Mouse (Mus musculus) urinary bladder, postnatal 36 days (tissue): Measurements from ENCODE around the gene Atrn.
"Not testable (repeated sequence)": the region's sequence is repeated elsewhere in the genome, so short reads cannot be mapped to it uniquely, and the experiment has no call there.

Experiments
- DNase-seq, 2 experiments: peaks; one replicate each; pipeline ENCODE4 v3.0.0; 2022; ENCODE audit warnings: low spot score in 2 of 2, mixed read lengths in 1 of 2

Gene Atrn

DNA sequence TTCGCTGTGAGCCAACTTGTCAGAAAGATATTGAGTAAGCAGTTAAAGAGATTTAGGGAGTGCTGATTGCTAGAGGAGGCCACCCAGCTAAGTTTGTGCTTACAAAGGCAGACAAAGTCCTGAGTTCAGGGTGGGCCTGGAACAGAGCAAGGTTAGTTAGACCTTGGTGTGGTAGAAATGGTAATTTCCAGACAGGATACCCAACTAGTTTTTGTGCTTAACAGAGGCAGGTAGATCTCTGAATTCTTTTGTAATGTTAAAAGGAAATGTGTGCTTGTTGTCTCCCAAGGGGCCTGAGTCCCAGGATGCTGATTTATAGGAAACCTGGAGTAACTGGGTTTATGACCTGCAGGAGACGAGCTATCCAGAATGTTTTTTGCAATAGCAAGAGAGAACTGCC lies 52.6 kb downstream of the Atrn start:
- no peak for DNase-seq

DNA sequence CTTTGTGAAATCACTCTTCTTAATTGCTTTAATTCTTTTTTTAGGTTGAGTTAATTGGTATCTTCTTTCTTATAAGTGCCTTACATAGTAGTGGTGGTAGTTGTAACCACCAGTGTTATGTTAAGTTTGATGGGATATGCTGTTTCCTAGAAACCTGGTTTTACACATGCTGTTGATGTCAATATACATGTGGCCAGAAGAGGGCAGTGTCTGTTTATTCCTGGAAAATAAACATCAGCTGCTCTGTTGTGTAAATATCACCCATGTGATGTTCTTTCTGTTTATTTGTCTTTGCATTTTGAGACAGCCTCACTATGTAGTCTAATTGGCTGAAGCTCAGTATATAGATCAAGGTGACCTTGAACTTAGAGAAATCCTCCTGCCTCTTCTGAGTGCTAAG lies 55.6 kb downstream of the Atrn start:
- no peak for DNase-seq

- no peak for DNase-seq
These were observed 58.7 kb downstream of the Atrn start for GRCm38 (mm10) chr2:130965042-130965441.

GRCm38 (mm10) chr2:130971030-130971429 lies 64.7 kb downstream of the Atrn start:
- no peak for DNase-seq

- DNase-seq, result no peak
These were observed 66.1 kb downstream of the Atrn start for GRCm38 (mm10) chr2:130972386-130972785.

DNA sequence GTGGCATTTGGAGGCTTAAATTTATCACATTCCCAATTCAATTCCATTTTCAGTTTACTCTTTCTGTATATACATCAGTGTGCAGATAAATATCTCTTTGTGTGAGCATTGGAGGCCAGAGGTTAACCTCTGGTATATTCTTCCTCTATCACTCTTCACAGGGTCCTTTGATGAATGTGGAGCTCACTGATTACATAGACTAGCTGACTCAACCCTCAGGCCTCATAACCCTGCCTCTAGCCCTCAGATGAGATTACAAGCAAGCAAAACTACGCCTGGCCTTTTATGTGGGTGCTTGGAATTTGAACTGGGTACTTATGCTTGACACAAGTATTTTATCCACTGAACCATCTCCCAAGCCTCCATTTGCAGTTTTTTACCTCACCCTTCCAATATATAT lies 68.6 kb downstream of the Atrn start:
- DNase-seq, result no peak

GRCm38 (mm10) chr2:130977589-130977988 lies 71.3 kb downstream of the Atrn start:
- DNase-seq, result no peak

DNA sequence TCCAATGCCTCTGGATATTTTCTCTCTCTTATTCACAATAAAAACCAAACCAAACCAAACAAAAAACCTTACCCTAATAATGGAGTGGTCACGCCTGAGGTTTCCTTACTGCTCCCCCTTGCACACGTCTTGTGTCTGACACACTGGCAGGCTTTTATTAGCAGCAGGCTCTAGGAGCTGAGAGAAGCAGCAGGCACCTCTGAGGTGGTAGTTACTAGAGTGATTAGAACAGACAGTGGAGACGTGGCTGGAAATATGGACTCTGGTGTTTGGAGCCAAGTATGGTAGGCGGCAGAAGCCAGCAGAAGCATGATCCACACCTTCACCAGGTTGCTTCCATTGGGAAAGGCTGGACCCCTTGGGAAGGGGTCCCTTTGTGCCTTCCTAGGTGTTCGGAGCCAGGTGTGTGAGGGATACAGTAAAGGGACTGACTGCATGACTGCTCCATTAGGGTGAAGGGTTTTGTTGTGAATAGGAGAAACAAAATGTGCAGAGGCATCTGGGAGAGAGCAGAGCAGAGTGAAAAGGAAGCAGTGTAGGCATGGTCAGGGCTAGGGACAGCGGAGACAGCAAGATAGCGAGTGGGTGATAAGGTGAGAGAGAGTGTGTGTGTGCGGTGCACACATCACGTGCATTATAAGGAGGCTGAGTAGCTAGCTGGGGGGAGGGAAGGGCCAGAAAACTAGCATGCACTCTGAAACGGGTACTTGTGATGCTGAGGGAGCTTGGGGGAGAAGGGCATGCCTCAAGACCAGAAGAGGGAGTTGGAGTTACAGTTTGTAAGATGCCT lies 72.0 kb downstream of the Atrn start:
- DNase-seq, result no peak

- no peak for DNase-seq
These were observed 72.8 kb downstream of the Atrn start for GRCm38 (mm10) chr2:130979138-130979537.

GRCm38 (mm10) chr2:130992818-130993217 lies 86.5 kb downstream of the Atrn start:
- no peak for DNase-seq

- DNase-seq, result no peak
These were observed 102.8 kb downstream of the Atrn start for GRCm38 (mm10) chr2:131009123-131009522.

GRCm38 (mm10) chr2:131010566-131010965 lies 104.3 kb downstream of the Atrn start:
- no peak for DNase-seq

DNA sequence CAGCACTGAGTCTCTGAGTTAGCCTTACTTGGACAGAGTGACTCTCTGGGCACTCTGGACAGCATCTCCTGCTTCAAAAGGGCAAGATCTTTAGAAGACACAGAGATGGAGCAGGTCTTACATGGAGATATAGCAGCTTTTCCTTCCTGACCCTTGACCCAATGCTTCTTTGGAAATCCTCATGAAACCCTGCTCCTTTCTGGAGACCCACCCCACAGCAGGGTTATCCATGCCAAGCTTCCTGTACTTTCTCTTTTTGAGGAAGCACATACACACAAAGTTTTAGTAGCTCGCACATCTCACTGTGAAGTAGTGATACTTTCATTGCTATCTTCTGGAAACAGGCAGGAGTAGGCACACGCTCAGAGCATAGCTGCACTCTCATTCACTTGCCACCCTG lies 118.9 kb downstream of the Atrn start:
- no peak for DNase-seq

- DNase-seq, result no peak
These were observed 120.6 kb downstream of the Atrn start for GRCm38 (mm10) chr2:131026941-131027340.

GRCm38 (mm10) chr2:131029065-131029935 lies 123.0 kb downstream of the Atrn start:
- peak; percentile 47 to 52 for DNase-seq

GRCm38 (mm10) chr2:131030561-131030960 lies 124.3 kb downstream of the Atrn start:
- no peak for DNase-seq

- DNase-seq, result no peak
These were observed 124.7 kb downstream of the Atrn start for GRCm38 (mm10) chr2:131030998-131031397.

DNA sequence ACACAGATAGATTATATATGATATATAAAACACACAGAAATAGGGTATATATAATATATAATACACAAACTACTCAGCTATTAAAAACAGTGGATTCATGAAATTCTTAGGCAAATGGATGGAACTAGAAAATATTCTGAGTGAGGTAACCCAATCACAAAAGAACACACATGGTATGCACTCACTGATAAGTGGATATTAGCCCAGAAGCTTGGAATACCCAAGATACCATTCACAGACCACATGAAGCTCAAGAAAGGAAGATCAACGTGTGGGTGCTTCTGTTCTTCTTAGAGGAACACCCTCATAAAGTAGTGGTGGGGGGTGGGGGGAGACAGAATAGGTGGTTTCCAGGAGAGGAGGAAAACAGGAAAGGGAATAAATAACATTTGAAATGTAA lies 125.1 kb downstream of the Atrn start:
- DNase-seq, result not testable (repeated sequence)

DNA sequence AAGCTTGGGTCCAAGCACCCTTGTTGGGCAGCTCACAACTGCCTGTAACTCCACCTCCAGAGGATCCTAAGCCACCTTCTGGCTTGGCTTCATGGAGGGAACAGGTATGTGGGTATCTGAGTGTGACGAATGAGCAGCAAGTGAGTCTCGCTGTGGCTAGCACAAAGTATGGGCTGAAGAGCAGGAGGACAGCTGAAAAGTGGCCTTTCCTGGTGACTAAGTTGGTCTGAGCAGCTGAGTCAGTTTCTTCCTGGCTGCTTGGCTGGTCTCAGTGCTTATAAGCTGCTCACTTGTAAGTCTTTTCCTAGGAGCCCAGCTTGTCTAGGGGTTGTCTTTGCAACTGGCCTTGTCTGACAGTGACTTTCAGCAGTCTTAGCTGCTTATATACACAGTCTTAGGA lies 130.0 kb downstream of the Atrn start:
- no peak for DNase-seq

GRCm38 (mm10) chr2:131036757-131037156 lies 130.5 kb downstream of the Atrn start:
- DNase-seq, result no peak

- no peak for DNase-seq
These were observed 131.1 kb downstream of the Atrn start for GRCm38 (mm10) chr2:131037226-131037990.

DNA sequence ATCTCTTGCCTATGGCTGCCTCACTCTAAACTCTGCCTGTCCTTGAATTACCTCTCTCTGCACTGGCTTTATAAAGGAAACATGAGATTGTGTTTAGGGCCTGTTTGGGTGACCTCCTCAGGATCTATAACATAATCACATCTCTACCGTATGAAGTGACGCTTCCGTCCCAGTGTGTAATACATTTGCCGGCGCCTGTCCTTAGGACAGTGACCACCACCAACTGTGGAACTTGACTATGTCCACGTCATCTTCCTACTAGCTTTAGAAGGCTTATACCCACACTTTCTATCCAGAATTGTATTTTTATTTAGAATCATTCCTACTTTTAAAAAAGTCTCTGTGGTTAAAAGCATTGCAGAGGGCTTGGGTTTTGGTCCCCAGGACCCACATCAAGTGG lies 131.9 kb downstream of the Atrn start:
- DNase-seq, result no peak
